Mouse (Mus musculus): ENCODE measurements around the gene Pdss2. TPM values are rescaled to one million over a fixed set of nuclear protein-coding genes. Genes with fewer than 3 reads are reported as not detected.

The Pdss2 gene
- total RNA-seq, 2 experiments from 2014 or later: 17.9 to 20.5 TPM

DNA sequence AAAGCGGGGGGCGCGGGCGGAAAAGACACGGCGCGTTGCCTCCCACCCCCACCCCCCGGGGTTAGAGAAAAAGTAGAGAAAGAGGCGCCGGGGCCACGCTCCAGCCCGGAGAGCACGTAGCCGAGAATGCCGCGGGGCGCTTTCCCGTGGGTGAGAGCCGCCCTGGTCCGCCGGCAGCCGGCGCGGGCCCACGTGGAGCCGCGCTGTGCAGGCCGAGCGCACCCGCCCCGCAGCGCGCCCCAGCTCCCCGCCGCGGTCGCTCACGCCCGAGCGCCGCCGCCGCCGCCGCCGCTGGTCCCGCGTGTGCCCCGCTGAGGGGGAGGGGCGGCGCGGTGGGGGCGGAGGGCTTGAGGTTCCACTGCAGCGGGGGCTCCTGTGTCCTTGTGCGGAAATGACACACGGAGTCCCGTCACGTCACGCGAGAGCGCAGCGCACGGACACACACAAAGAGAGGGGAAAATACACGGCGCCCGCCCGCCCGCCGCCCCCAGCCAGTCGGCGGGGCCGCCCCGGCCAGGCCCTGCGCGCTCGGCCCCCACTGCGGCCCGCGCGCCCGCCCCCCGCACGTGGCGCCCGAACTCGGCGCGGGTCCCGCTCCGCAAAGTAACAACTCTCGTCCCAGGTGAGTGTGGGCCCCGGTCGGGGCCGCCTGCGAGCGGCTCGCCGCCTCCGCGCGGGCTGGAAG, 257.6 kb downstream of the Pdss2 start, which contains the start of gene Bend3:
Gene Bend3 (plus strand): TSS at position 81 of the 685 bp plus-strand sequence.
- DNase-seq (ENCODE audit: low spot score in 2 of 2): peak; percentile 50 to 64

DNA sequence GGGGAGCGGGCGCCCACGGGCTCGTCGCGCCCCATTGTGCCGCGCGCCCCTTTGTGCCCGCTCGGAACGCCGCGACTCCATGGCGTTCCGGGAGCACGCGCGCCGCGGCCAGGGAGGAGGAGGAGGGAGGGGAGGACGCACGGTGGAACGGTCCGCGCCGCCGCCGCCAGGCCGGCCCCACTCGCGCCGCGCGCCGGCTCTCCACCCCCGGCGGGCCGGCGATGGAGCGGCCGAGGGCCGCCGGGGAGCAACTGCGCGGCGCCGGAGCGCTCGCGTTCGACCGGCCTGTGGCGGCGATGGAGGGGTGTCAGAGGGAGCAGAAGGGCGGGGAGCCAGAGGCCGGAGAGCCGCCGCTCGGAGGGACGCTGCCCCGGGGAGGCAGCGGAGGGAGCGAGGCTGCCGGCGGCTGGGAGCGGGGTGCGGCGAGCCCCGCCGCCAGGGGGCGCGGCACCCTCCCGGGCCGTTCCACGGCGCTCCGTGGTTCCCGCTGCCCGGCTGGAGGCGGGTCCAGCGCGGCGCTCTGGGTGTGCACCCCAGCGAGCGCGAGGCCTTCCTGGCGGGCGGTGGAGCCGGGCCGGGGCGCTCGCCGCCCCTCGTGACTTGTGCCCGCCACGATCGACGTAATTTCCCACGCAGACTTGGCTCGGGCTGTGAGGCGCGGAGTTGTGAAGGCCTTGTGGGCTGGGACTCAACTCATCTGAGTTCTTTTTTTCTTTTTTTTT, 258.3 kb downstream of the Pdss2 start:
- peak; percentile 91 to 94 for DNase-seq (ENCODE audit: low spot score in 2 of 2)

DNA sequence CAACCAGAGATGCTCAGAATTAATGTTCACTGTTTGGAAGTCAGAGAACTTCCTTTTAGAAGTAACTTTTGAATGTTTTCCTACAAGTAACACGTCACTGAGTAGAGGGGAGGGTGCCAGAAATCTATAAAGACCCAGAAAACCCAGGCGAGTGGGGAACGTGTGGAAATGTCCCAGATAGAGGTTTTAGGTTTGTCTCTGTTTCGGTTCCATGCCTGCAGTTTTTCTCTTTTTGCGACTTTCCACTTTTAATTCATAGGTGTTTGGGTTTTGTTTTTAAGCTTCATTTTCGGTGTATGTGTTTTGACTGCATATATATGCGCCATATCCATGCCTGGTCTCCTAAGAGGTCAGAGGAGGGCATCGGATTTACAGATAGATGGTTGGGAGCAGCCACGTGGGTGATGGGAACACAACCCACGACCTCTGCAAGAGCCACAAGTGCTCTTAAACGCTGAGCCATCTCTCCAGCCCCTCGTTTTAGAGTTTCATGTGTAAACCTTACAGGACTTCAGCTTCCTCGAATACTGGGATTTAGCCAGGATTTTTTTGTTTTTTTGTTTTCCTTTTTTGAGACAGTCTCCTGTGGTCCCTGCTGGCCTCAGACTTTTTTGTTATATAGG, 259.1 kb downstream of the Pdss2 start:
- DNase-seq (ENCODE audit: low spot score in 2 of 2): no peak

DNA sequence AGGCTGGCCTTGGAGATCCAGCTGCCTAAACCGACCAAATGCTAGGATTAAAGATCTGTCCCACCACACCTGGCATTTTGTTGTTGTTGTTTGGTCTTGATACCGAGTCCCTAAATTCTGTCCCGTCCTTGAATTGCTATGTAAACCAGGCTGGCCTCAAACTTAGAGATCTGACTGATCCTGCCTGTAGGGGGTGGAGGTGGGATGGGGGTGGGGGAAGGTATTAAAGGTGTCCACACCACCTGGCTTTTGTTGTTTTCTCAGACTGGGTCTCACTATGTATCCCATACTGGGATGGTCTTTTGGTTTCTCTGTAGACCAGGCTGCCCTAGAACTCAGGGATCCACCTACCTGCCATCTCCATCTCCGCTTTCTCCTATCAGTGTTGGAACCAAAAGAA, 259.9 kb downstream of the Pdss2 start:
- no peak for DNase-seq (ENCODE audit: low spot score in 2 of 2)

DNA sequence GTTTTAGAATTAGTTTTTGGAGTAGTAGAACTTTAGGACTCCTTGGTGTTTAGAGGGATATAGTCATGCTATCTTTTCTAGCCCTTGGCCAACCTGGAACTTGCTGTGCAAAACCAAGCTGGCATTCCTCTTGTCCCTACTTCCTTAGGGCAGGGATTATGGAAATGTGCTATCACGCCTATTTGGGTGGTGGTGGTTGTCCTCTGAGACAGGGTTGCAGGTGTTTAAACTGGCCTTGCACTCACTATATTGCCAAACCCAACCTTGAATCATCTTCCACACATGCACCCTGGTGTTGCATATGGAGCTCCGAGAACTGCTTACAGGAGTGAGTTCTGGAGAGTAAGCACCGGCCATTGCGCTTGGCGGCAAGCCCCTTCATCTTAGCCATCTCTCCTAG, 260.7 kb downstream of the Pdss2 start:
- DNase-seq (ENCODE audit: low spot score in 2 of 2): no peak

DNA sequence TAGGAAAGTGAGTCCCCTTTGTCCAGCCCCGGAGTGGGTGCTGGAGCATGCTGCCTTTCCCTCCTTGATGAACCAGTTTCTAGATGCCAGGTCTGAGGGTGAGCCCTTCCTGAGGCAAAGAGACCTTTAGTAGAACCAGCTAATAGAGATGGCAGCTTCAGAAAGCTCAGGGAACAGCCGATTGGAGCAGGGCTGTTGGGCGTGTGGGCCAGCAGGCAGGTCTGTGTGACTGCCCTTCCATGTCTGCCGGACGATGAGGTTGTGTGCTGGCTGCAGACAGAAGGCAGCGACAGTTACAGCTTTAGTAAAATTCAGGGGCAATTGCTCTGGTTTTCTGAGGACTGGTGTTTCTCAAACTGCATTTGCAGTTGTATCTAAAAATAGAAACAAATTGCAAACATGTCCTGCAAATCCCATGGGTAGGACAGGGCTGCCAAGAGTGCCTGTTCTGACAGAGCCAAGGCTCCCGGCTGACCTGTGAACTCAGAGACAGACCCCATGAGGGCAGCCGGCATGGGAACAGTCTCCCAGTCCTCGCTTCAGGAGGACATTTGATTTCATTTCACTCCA, 262.2 kb downstream of the Pdss2 start:
- DNase-seq (ENCODE audit: low spot score in 2 of 2): peak in 1 of 2 experiments; percentile 38

DNA sequence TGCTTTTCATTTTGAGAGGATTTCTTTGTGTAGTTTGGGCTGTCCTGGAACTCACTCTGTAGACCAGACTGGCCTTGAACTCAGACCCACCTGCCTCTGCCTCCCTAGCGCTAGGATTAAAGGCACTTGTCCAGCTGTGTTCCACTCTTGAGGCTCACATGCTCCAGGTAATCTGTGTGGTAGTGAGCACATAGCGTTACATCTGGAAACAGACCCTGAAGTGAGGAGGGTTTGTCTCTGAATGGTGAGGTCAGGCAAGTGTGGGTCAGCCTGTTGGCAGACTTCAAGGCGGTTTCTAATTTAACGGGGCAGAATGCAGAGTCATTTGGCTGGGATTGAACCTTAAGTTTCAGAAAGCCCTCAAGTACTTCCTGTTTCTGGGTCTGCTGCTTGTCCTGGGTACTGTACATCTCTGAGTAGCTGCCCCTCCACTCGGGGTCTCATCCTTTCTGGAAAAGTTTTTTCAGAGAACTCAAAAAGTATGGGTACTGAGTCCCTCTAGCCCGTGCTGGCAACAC, 264.5 kb downstream of the Pdss2 start:
- DNase-seq (ENCODE audit: low spot score in 2 of 2): no peak

DNA sequence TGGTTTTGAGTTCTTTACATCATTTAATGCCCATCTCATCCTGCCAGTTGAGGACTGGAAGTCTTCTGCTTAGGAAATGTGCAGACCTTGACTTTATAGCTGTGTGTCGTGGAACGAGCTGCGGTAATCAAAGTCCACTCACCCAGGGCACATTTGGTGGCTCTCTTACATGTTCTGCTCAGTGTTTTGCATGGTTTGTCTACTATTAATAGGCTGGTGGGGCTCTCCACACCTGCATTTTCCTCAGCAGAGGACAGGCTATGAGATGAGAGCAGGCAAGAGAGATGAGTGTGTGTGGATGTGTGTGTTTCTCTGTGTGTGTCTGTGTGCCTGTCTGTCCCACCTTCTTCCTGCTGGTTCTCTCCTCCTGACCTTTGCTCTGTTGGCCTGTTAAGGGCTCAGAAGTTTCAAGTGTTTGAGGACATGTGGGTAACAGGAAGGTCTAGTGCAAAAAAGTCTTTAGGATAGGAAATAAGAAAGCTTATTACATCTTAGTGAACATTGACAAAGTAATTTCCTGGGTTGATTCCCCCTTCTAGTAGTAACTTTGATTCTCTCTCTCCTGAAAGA, 266.2 kb downstream of the Pdss2 start:
- no peak for DNase-seq (ENCODE audit: low spot score in 2 of 2)

DNA sequence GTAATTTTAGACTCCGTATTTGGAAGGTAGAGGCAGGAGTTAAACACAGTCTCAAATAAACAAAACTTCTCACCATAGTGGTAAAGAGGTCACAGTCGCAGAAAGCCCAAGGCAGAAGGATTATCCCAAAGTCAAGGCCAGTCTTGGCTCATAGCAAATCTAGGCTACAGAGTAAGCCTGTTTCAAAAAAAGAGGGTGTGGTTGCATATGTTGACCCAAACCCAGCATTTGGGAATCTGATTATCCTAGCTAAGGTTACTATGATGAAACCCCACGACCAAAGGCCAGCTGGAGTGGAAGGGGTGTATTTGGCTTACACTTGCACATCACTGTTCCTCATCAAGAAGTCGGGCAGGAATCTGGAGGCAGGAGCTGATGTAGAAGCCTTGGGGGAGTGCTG, 267.0 kb downstream of the Pdss2 start:
- DNase-seq (ENCODE audit: low spot score in 2 of 2): no peak

DNA sequence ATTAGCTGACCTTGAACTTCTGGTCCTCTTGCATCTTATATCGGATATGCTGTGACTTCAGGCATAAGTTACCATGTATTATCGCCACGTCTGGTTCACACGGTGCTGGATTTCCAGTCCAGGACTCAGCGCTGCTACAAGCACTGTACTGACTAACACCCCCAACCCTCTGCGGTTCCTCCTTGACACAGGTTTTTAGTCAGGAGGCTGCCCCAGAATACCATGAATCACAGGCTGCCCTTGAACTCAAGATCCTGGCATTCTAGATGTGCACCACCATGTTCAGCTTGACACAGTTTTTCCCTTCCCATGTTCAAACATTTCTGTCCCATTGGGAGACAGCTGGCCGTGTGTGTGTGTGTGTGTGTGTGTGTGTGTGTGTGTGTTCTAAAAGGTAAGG, 267.9 kb downstream of the Pdss2 start:
- no peak for DNase-seq (ENCODE audit: low spot score in 2 of 2)

DNA sequence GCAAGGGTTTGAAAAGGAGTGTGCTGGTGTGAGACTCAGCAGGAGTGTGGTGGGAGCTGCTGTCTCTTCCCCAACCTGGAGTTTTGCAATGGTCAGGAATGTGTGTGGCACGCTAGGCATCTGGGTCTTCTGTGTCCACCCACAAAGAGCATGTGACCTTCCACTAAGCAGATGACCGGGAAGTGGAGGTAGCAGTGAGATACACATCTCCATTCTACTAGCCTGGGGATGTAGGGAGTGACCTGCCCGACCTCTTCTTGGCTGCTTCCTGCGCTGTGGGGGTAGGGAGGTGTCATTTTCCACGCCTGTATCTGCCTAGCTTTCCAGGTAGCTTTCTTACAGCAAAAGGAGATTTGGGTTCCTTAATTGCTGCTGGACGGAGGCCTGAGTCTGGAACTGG, 268.3 kb downstream of the Pdss2 start:
- DNase-seq (ENCODE audit: low spot score in 2 of 2): no peak

DNA sequence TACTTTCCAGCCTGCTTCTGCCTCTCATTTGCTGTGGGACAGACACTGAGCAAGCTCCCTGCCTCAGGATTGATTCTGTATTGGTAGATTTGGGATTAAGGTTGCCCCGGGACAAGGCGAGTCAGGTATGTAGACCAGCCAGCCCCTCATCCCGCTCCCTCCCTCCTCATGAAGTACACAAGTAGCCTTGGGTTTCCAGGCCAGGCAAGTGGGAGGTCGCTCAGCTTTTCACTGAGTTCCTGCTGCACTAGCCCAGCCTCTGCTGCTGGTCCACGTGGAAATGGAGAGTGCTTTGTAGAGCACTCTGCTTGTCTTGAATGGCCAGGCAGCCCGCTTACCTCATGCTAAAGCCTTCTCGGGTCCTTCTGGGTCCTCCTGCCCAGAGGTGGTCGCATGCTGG, 268.7 kb downstream of the Pdss2 start:
- DNase-seq (ENCODE audit: low spot score in 2 of 2): no peak

DNA sequence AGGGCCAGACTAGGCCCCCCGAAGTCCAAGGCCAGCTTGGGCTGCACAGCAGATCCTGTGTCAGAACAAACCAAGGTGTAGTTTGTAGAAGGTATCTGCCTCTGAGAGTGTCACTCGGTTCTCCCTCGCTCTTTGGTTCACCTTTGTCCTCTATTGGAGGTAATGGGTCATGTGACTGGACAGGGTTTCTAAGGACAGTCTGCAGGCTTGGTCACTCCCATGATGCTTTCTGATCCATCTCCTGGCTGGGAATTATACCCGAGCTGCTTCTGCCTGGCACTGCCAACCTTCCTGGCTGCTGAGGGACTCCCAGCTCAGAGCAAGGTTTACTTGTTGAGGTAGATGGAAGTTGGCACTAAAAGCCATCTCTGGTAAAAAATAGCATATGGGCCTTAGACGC, 269.6 kb downstream of the Pdss2 start:
- DNase-seq (ENCODE audit: low spot score in 2 of 2): no peak

DNA sequence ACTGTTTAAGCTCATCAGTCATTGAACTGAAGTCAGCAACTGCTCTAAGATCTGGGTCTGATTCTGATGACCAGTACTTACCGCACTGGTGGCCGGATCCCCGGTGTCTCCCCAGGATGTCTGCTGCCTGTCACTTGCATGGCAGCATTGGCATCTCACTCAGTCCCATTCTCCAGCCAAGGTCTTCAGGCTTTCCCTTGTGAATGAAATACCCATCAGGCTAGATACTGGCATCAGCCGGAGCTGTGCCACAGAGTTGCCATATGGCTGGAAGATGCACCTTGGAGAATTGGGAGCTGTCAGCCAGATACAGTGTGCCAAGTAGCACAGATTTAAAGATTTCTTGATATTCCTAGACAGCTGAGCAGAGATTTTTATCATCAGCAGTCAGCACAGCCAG, 281.3 kb downstream of the Pdss2 start:
- DNase-seq (ENCODE audit: low spot score in 2 of 2): no peak

DNA sequence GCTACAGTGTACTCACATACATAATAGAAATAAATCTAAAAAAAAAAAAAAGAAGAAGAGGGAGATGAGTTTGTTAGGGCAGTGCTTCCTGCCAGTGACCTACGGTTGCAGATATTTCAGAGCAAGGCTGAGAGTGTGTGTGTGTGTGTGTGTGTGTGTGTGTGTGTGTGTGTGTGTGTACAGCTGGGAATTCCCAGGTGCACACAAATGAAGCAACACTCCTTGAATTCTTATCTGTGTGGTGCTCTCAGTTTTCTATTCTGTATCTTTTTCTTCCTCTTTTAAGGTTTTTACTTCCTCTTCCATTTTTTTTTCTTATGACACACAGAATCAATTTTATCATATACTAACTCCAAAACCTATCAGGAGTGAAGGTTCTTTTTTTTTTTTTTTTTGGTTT, 283.0 kb downstream of the Pdss2 start:
- DNase-seq (ENCODE audit: low spot score in 2 of 2): no peak

DNA sequence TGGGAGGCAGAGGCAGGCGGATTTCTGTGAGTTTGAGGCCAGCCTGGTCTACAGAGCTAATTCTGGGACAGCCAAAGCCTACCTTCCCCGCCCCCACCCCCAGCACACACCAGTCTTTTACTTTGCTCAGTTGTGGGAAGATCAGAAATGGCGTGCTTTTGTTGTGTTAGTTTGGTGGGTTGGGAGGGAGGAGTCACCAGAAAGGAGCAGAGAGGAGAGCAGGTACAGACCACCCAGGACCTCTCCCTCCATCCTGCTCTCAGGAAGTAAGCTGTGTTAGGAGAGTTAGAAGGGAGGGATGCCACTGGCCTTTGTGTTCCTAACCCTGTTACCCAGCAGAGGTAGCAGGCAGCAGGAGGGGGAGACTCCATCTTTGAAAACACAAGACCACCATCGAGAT, 285.8 kb downstream of the Pdss2 start:
- no peak for DNase-seq (ENCODE audit: low spot score in 2 of 2)

DNA sequence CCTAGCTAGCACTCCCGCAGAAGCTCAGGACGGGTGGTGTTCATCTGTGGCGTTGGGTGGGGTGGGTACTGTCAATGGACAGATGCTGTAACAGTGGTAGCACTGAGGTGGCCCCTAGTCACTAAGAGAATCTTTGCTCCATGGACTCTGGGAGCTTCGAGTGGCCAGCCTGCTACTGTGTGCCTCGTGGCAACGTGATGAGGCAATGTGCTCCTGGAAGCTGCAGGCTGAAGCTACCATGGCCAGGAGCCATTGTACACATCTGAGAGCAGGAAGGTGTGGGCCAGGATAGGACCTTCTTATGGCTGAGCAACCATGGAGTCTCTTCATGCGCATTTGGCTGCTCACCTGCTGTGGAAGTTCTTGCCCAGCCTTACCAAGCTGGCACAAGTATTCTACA, 287.9 kb downstream of the Pdss2 start:
- DNase-seq (ENCODE audit: low spot score in 2 of 2): no peak

DNA sequence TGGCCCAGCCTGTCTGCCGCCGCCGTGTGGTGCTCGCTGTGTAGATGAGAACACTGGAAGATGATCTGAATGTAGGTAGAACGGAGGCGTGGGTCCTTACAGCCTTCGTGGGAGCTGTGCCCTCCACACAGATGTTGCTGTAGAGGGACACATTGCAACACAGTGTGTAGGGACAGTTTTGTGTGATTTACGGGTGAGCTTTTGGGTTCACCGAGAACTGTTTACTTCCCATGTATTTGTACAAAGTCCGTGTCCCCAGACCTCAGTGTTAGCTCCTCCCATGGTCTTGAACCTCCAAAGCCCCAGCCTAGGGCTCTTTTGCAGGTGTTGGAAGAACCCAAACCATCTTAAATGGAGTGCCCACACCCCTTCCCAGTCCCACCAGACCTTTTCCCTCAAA, 291.7 kb downstream of the Pdss2 start:
- no peak for DNase-seq (ENCODE audit: low spot score in 2 of 2)

Data from adrenal gland, adult 18-20 months (tissue).